Mouse (Mus musculus) E14TG2a.4 (cell line): ENCODE results near the gene Myh9.

ENCODE experiments used
- H3K27me3 ChIP-seq: 2 replicates; pipeline ENCODE4 v1.6.1; 2014; ENCODE audit warnings: low read length, control low read depth; ENCODE audit not compliant: insufficient read depth
- H3K36me3 ChIP-seq: 2 replicates; pipeline ENCODE4 v1.6.1; 2014; ENCODE audit warnings: low read length, control low read depth; ENCODE audit not compliant: insufficient read depth
- H3K4me1 ChIP-seq: replicated peaks from 2 replicates; pipeline ENCODE4 v1.6.1; 2014; ENCODE audit warnings: low read depth, low read length, control low read depth
- H3K4me3 ChIP-seq: replicated peaks from 2 replicates; pipeline ENCODE4 v1.5.1; 2014; ENCODE audit warnings: mild to moderate bottlenecking, low read length
- H3K9me3 ChIP-seq: 2 replicates; pipeline ENCODE4 v1.6.1; 2014; ENCODE audit warnings: low read length, control low read depth
- CTCF ChIP-seq: conservative IDR thresholded peaks from 2 replicates; pipeline ENCODE4 v1.5.1; 2014; ENCODE audit warnings: low read length
- NANOG ChIP-seq: IDR thresholded peaks from 2 replicates; pipeline ENCODE4 v1.6.1; 2014; ENCODE audit warnings: borderline replicate concordance, low read length, mixed read lengths
- POU5F1 ChIP-seq: IDR thresholded peaks from 2 replicates; pipeline ENCODE4 v1.6.1; 2014; ENCODE audit warnings: low read length, borderline replicate concordance

Gene Myh9

DNA sequence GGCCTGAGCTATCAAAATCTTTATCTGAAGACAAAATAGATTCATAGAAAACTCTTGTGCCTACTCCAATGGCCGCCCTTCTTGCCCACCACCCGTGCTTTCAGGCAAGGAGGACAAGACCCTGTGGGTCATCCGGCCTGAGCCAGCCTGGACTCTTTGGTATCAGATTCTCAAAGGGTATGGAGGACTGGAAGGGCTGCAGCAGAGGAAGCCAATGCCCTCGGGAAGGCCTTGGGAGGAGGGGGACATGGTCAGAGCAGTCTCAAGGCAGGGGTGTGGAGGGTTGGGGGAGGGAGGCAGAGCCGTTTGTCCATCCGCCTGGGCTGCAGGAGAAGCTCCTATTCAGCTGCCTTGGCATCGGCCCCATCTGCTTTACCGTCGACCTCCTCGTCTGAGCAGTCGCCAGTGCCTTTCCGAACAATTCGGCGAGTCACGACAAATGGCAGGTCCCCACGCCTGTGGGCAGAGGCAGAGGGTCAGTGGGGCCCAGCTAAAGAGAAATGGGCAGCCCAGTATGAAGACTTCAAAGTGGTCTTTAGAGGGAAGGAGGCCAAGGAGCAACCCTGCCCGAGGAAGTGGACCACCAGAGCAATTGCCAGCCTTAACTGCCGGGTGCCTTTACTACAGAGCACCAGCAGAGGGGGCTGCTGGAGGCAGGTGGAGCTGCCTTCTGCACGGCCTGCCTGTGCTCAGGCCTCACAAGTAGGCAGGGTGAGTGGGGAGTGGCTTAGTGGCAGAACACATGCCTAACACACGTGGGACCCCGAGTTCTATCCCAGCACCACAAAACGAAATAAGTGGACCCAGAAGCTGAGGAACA lies 80.2 kb downstream of the Myh9 start:
- H3K4me1 ChIP-seq: peaks cover 66% of the 10 kb centered on the region
- TF ChIP-seq CTCF (peak; percentile 91), NANOG (no peak), POU5F1 (no peak)

DNA sequence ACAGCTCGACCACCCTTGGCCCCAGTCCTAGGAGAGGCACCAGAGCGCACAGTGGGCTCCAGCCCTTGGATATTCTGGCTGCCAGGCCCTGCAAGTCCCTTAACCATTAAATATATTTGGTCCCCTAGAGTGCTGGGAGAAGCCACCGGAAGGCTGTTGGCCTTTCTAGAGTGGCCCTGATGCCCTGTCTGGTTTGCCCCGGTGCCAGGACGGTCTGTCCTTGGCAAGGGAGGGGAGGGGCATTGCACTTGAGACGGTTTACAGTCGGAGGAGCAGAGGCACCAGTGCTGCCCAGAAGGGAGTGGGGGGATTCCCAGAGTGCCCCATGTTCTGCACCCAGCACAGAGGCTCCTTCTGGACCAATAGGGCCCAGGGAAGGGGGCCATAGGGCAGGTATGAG lies 80.9 kb downstream of the Myh9 start:
- TF ChIP-seq NANOG: no peak
- no peak for TF ChIP-seq CTCF
- no peak for TF ChIP-seq POU5F1
- H3K4me1 ChIP-seq: peaks cover 68% of the 10 kb centered on the region
- peaks cover 71% of the 10 kb centered on the region for H3K36me3 ChIP-seq
- H3K4me3 ChIP-seq: no peak overlapping the region
- H3K9me3 ChIP-seq: no peaks in the 10 kb centered on the region
- 0 out of 2 replicates have a peak, but pooled peaks cover 2% of the 10 kb centered on the region for H3K27me3 ChIP-seq

More for the DNA sequence above, 80.2 kb downstream of the Myh9 start:
- H3K9me3 ChIP-seq: no peaks in the 10 kb centered on the region
- peak overlapping the region; percentile 17; the same call in 1 of the 2 replicates for H3K4me3 ChIP-seq
- H3K36me3 ChIP-seq: peaks cover 78% of the 10 kb centered on the region
- H3K27me3 ChIP-seq: no peaks in the 10 kb centered on the region

DNA sequence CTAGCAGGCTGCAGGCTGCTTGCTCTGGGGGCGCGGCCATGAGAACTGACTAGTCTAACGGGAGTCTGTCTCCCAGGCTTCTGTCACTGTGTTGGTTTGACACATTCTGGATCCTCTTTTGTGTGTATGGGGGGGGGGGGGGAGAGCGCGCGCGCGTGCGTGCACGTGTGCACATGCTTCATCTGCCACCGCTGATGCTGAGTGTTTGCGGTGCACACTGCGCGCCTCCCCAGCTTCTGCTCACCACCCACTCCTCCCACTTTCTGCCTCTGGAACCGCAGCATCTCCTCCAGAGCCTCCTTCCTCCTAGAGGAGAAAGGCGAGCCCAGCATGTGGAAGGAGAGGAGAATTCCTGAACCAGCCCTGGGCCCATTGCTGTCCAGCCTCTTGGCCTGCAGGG lies 81.9 kb downstream of the Myh9 start:
- 0 out of 2 replicates have a peak, but pooled peaks cover 4% of the 10 kb centered on the region for H3K27me3 ChIP-seq
- peak overlapping the region; percentile 41; the same call in 1 of the 2 replicates for H3K4me3 ChIP-seq
- peaks cover 59% of the 10 kb centered on the region for H3K4me1 ChIP-seq
- H3K36me3 ChIP-seq: peaks cover 60% of the 10 kb centered on the region
- TF ChIP-seq CTCF (no peak), POU5F1 (no peak), NANOG (no peak)
- H3K9me3 ChIP-seq: no peaks in the 10 kb centered on the region

DNA sequence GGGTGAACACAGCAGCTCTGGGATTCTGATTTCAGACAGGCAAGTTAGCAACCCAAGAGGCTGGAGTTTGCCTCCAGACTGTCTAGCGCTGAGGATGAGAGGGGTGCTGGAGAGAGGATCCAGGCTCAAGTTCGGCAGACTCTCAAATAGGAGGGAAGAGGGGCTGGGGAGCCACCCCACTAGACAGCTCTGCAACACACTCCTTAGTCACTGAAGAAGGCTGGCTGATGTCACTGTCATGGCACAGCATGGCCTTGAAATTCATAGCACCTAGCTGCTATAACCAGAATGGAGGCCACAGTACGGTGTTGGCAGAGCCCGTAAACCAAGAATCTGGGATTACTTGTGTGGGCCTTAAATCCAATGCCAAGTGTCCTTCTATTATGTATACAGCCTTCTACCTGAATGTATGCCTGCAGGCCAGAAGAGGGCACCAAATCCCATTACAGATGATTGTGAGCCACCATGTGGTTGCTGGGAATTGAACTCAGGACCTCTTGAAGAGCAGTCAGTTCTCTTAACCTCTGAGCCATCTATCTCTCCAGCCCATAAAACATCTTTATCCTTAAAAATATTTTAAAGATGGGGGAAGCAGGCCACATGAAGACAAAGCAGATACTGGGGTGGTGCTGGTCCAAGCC lies 84.3 kb downstream of the Myh9 start:
- Histone ChIP-seq H3K36me3 (peaks cover 37% of the 10 kb centered on the region), H3K9me3 (no peaks in the 10 kb centered on the region), H3K27me3 (0 out of 2 replicates have a peak, but pooled peaks cover 4% of the 10 kb centered on the region), H3K4me3 (no peak overlapping the region), H3K4me1 (peaks cover 42% of the 10 kb centered on the region)
- no peak for TF ChIP-seq POU5F1
- no peak for TF ChIP-seq NANOG
- peak; percentile 42 for TF ChIP-seq CTCF

DNA sequence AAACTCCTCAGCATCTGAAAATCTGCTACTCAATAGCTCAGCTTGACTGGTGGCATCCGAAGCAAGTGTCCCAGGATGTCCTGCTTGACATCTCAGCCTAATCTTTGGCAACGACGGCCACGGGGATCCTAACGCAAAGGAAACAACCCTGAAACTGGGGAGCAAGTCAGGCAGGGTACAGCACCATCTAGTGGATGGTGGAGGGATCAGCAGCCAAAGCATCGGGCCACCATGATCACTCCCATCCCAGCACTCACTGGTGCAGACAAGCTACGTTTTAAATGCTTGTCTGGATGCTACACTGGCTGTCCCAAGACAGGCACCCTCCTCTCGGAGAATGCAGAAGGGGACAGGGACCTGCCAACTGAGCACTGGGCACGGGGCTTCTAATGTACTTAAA lies 85.1 kb downstream of the Myh9 start, which contains the start of gene Apol8:
Gene Apol8 (minus strand): TSS at position 156 of the 400 bp plus-strand sequence.
- peaks cover 28% of the 10 kb centered on the region for H3K36me3 ChIP-seq
- H3K4me1 ChIP-seq: peaks cover 34% of the 10 kb centered on the region
- no peak within 1 kb of the TSS for H3K4me3 ChIP-seq
- no peaks in the 10 kb centered on the region for H3K9me3 ChIP-seq
- 0 out of 2 replicates have a peak, but pooled peaks cover 4% of the 10 kb centered on the region for H3K27me3 ChIP-seq
- peak; percentile 96 for TF ChIP-seq CTCF
- TF ChIP-seq POU5F1: no peak

DNA sequence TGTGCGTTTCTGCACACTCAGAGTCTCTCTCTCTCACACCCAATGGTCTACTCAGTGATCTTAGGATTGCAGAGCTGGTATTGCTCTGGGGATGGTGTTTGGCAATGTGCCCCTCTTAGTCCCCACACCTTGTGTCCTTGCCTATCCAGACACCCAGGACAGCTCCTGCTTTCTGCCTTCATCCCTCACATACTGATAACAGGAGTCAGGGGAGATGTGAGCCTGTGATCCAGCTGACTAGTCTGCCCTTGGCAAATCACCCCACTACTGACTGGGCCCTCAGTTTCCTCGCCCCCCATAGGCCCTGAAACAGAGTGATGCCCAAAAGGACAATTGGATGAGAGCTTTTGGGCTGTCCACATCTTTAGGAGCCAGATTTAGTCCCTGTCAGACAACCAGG lies 85.9 kb downstream of the Myh9 start:
- H3K9me3 ChIP-seq: no peaks in the 10 kb centered on the region
- no peak overlapping the region for H3K4me3 ChIP-seq
- H3K27me3 ChIP-seq: 0 out of 2 replicates have a peak, but pooled peaks cover 4% of the 10 kb centered on the region
- peaks cover 26% of the 10 kb centered on the region for H3K4me1 ChIP-seq
- TF ChIP-seq POU5F1 (no peak), NANOG (no peak), CTCF (no peak)
- peaks cover 21% of the 10 kb centered on the region for H3K36me3 ChIP-seq

DNA sequence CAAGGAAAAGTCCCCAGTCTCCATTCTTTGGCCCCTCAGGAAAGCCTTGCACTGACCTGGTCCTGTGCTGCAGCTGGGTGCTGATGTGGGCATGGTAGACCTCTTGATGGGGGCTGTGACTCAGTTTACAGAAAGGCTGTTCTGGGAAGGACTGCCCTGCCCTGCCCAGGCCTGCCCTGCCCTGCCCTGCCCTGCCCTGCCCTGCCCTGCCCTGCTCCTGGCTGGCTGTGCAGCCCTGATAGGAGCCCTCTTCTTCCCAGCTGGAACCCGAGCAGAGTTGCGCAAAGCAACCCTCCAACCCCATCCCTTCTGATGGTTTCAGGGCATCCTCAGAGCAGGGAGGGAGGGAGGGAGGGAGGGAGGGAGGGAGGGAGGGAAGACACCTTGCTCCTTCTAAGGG lies 86.8 kb downstream of the Myh9 start:
- Histone ChIP-seq H3K9me3 (no peaks in the 10 kb centered on the region), H3K36me3 (peaks cover 11% of the 10 kb centered on the region), H3K27me3 (0 out of 2 replicates have a peak, but pooled peaks cover 4% of the 10 kb centered on the region), H3K4me3 (no peak overlapping the region), H3K4me1 (peaks cover 17% of the 10 kb centered on the region)
- TF ChIP-seq CTCF: no peak
- TF ChIP-seq POU5F1: no peak
- TF ChIP-seq NANOG: no peak

DNA sequence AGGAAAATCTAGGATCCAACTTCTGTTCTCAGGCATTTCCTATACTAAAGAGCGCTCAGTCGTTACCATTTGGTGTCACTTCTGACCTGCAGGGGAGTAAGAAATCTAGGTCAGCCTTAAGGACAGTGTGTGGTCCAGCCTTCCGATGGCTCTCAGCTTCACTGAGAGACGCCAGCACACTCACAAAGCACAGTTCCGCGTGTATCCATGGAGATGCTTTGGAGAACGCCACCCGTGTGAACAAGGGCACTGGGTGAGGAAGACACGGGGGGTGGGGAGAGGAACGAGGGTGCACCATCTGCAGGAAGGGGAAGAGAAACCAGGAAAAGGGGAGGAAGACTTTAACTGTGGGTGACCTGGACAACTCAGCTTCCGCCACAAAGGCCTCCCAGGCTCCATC lies 89.5 kb downstream of the Myh9 start:
- H3K4me1 ChIP-seq: peaks cover 13% of the 10 kb centered on the region
- H3K4me3 ChIP-seq: no peak overlapping the region
- H3K27me3 ChIP-seq: 0 out of 2 replicates have a peak, but pooled peaks cover 4% of the 10 kb centered on the region
- peaks cover 4% of the 10 kb centered on the region; the same call in 1 of the 2 replicates for H3K9me3 ChIP-seq
- no peak for TF ChIP-seq POU5F1
- no peak for TF ChIP-seq CTCF
- TF ChIP-seq NANOG: no peak
- H3K36me3 ChIP-seq: no peaks in the 10 kb centered on the region
